Mouse (Mus musculus): ENCODE data around the gene Trim14. TPM values are rescaled to one million over a fixed set of nuclear protein-coding genes. Genes with fewer than 3 reads are reported as not detected.
A peak's percentile ranks its signal among the peaks of the same experiment; 100 is the strongest.

Trim14 gene
- total RNA-seq, 2 experiments from 2014 or later, result 1.5 to 3.1 TPM

GRCm38 (mm10) chr4:46489028-46489925, 46.7 kb downstream of the Trim14 start, which contains the start of gene Nans:
TSS of gene Nans (plus strand) at chr4:46489248.
- DNase-seq (ENCODE audit: low spot score in 2 of 2), result peak; percentile 91 to 96

- peak; percentile 31 to 45 for DNase-seq (ENCODE audit: low spot score in 2 of 2)
These were observed 48.6 kb downstream of the Trim14 start for GRCm38 (mm10) chr4:46487348-46487747.

- peak; percentile 57 to 74 for DNase-seq (ENCODE audit: low spot score in 2 of 2)
These were observed 50.1 kb downstream of the Trim14 start for GRCm38 (mm10) chr4:46485696-46486417.

GRCm38 (mm10) chr4:46479081-46479480, 56.9 kb downstream of the Trim14 start:
- DNase-seq (ENCODE audit: low spot score in 2 of 2), result no peak

- no peak for DNase-seq (ENCODE audit: low spot score in 2 of 2)
These were observed 60.8 kb downstream of the Trim14 start for GRCm38 (mm10) chr4:46475101-46475500.

- no peak for DNase-seq (ENCODE audit: low spot score in 2 of 2)
These were observed 70.2 kb downstream of the Trim14 start for GRCm38 (mm10) chr4:46465740-46466139.

GRCm38 (mm10) chr4:46463130-46463830, 72.7 kb downstream of the Trim14 start:
- DNase-seq (ENCODE audit: low spot score in 2 of 2), result peak in 1 of 2 experiments; percentile 32

GRCm38 (mm10) chr4:46458411-46458810, 77.5 kb downstream of the Trim14 start:
- DNase-seq (ENCODE audit: low spot score in 2 of 2), result no peak

- DNase-seq (ENCODE audit: low spot score in 2 of 2), result no peak
These were observed 78.8 kb downstream of the Trim14 start for GRCm38 (mm10) chr4:46457186-46457585.

- DNase-seq (ENCODE audit: low spot score in 2 of 2), result no peak
These were observed 79.2 kb downstream of the Trim14 start for GRCm38 (mm10) chr4:46456762-46457161.

- DNase-seq (ENCODE audit: low spot score in 2 of 2), result no peak
These were observed 81.7 kb downstream of the Trim14 start for GRCm38 (mm10) chr4:46454097-46454864.

- DNase-seq (ENCODE audit: low spot score in 2 of 2), result no peak
These were observed 82.9 kb downstream of the Trim14 start for GRCm38 (mm10) chr4:46452855-46453719.

- peak; percentile 24 to 46 for DNase-seq (ENCODE audit: low spot score in 2 of 2)
These were observed 83.5 kb downstream of the Trim14 start for GRCm38 (mm10) chr4:46452481-46452850.

- DNase-seq (ENCODE audit: low spot score in 2 of 2), result peak; percentile 63 to 79
These were observed 84.0 kb downstream of the Trim14 start for GRCm38 (mm10) chr4:46451758-46452480.

- peak; percentile 59 to 76 for DNase-seq (ENCODE audit: low spot score in 2 of 2)
These were observed 84.6 kb downstream of the Trim14 start for GRCm38 (mm10) chr4:46451240-46451757.

- DNase-seq (ENCODE audit: low spot score in 2 of 2), result peak; percentile 92 to 93
These were observed 85.3 kb downstream of the Trim14 start, which contains the start of gene Anp32b for GRCm38 (mm10) chr4:46450519-46451131. TSS of gene Anp32b (plus strand) at chr4:46450902.

GRCm38 (mm10) chr4:46450020-46450518, 85.9 kb downstream of the Trim14 start:
- DNase-seq (ENCODE audit: low spot score in 2 of 2), result no peak

GRCm38 (mm10) chr4:46448886-46449285, 87.1 kb downstream of the Trim14 start:
- DNase-seq (ENCODE audit: low spot score in 2 of 2), result no peak
